Mouse (Mus musculus) limb, embryonic 13.5 days (tissue): ENCODE measurements at regions not wholly inside any gene's neighbourhood (a gene's known extent, or its start where the extent isn't known, plus 50 kb on each side); places are given as distances from the start of the nearest gene placed in this dataset.
A peak's percentile ranks its signal among the peaks of the same experiment; 100 is the strongest.

ENCODE experiments used
- ATAC-seq: fragments of 200-750 bp; cut with Nextera tagmentation; 2 replicates; pipeline ENCODE4 v1.8.0; 2017; ENCODE audit warnings: low read depth, moderate number of reproducible peaks, moderate TSS enrichment; ENCODE audit not compliant: low FRiP score
- H3K27ac ChIP-seq: fragments of 300-500 bp; sonication (generic); 2 replicates; pipeline ENCODE4 v1.5.1; 2015; ENCODE audit warnings: inconsistent platforms, mild to moderate bottlenecking, moderate library complexity
- H3K27me3 ChIP-seq: fragments of 300-500 bp; sonication (generic); 2 replicates; pipeline ENCODE4 v1.6.1; 2015; ENCODE audit warnings: mild to moderate bottlenecking, inconsistent platforms
- H3K36me3 ChIP-seq: fragments of 300-500 bp; sonication (generic); 2 replicates; pipeline ENCODE4 v1.6.1; 2015; ENCODE audit warnings: inconsistent platforms, mild to moderate bottlenecking, moderate library complexity
- H3K4me1 ChIP-seq: fragments of 300-500 bp; sonication (generic); 2 replicates; pipeline ENCODE4 v1.6.1; 2015; ENCODE audit warnings: inconsistent platforms
- H3K4me2 ChIP-seq: fragments of 300-500 bp; sonication (generic); replicated peaks from 2 replicates; pipeline ENCODE4 v1.6.1; 2015; ENCODE audit warnings: inconsistent platforms, mild to moderate bottlenecking, moderate library complexity
- H3K4me3 ChIP-seq: fragments of 300-500 bp; sonication (generic); 2 replicates; pipeline ENCODE4 v1.5.1; 2015; ENCODE audit warnings: moderate library complexity, mild to moderate bottlenecking, inconsistent platforms
- H3K9ac ChIP-seq: fragments of 300-500 bp; sonication (generic); 2 replicates; pipeline ENCODE4 v1.6.1; 2015; ENCODE audit warnings: mild to moderate bottlenecking, inconsistent platforms
- H3K9me3 ChIP-seq: fragments of 300-500 bp; sonication (generic); 2 replicates; pipeline ENCODE4 v1.6.1; 2016; ENCODE audit warnings: inconsistent platforms
- WGBS: fragments of 180-500 bp; shearing (Covaris S2); methylation state at CpG from one replicate; pipeline ENCODE4 v1.1.7; 2015; 5-methylcytosine and 5-hydroxymethylcytosine counted together

DNA sequence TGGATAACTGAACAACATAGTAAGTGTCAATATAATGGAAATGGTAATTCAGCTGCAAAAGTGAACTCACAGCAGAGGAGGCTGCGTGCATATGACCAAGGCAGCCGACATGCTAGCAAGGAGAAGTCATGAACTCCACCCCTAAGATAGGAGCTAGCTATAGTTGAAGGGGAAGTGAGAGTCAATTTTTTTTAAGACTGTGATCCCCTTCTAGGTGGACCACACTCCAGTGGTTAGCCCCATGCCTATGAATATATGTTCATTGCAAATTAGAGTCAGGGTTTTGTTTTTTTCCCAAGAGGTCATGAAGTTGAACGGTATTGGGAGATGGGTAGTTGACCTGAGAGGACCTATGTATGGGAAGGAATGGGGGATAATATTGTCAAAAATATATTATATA is 451.4 kb downstream of the Mdfic start:
- Histone ChIP-seq H3K27me3 (no peaks in the 10 kb centered on the region), H3K4me2 (no peak overlapping the region), H3K9me3 (no peaks in the 10 kb centered on the region), H3K36me3 (no peaks in the 10 kb centered on the region), H3K27ac (no peak overlapping the region), H3K9ac (no peak overlapping the region), H3K4me1 (no peaks in the 10 kb centered on the region), H3K4me3 (no peak overlapping the region)
- WGBS, result 90% methylated on average over 3 of the region's 3 CpGs
- no peak for ATAC-seq

DNA sequence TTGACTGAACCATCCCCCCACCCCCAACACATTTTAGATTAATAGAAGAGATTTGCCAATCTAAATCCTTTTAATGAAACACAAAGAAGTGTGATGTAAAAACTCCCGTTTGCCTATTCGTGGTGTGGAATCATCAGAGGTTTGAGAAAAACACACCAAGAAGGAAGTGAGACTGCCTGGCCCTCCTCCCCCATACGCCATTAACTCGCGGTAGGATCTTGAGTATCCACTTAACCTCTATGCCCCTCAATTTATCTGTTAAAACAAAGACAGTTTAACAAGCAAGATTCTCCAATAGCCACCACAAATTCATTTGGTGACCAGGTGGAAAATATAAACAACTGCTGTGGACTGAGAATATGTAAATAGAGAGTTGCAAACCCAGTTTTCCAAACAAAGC is 456.9 kb downstream of the Mdfic start:
- 21% methylated on average over 5 of the region's 5 CpGs for WGBS
- Histone ChIP-seq H3K4me1 (no peaks in the 10 kb centered on the region), H3K36me3 (no peaks in the 10 kb centered on the region)

DNA sequence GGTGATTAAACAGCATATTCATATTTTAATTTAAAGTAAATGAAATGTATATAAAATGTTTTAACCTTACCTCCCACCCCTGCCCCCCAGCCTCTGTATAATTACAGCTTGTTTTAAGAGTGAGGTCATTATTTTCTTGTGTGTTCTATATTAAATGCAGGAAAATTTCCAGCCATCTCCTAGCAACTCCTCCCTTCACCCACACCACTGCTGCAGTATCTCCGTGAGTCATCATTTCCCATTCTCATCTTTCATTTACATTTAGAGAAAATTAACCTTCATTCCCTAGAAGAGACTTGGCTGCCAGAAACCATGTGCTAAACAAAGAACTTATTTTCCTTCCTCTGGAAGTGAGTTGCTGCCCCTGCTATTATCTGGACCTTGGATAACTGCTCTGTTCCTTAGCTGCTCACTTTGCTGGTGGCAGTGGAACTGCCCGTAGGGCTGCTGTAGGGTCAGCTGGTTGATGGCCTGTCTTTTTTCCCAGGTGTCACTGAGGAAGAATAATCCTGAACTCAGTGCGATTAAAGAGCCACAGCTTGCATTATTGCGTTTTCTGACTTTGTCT is 467.6 kb downstream of the Mdfic start:
- 38% methylated on average over 4 of the region's 4 CpGs for WGBS
- H3K27ac ChIP-seq, result no peak overlapping the region; the same call in 1 of the 2 replicates
- ATAC-seq, result peak; percentile 66; the same call in 1 of the 2 replicates

More for the DNA sequence above, 456.9 kb downstream of the Mdfic start:
- Histone ChIP-seq H3K27ac (no peak overlapping the region), H3K4me2 (no peak overlapping the region), H3K4me3 (no peak overlapping the region), H3K27me3 (no peaks in the 10 kb centered on the region), H3K9me3 (no peaks in the 10 kb centered on the region), H3K9ac (no peak overlapping the region)
- ATAC-seq, result no peak

DNA sequence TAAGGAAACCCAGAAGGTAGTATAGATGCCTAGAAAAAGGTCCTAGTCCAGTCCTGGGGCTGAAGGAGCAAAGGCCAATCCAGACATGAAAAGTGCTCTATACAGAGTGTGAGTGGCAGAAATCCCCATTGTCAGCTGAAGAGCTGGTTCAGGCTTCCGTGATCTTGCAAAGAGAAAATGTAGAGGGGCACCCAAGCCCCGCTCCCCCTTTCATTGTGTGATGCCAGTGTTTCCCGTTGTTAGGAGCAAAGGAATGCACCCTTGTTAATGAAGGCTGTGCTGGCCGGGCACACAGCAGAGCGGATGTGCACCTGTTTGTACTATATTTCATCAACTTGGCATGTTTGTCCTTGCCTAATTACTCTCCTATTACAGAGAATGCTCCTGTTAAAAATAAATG is 492.5 kb downstream of the Mdfic start:
- no peaks in the 10 kb centered on the region for H3K9me3 ChIP-seq
- H3K4me2 ChIP-seq, result no peak overlapping the region
- H3K27ac ChIP-seq, result no peak overlapping the region
- H3K4me1 ChIP-seq, result no peaks in the 10 kb centered on the region
- WGBS, result 37% methylated on average over 5 of the region's 5 CpGs
- no peaks in the 10 kb centered on the region for H3K36me3 ChIP-seq
- no peaks in the 10 kb centered on the region for H3K27me3 ChIP-seq
- no peak for ATAC-seq
- H3K9ac ChIP-seq, result no peak overlapping the region
- H3K4me3 ChIP-seq, result no peak overlapping the region

More for the DNA sequence above, 467.6 kb downstream of the Mdfic start:
- no peaks in the 10 kb centered on the region for H3K36me3 ChIP-seq
- no peak overlapping the region for H3K9ac ChIP-seq
- H3K4me2 ChIP-seq, result no peak overlapping the region
- no peak overlapping the region for H3K4me3 ChIP-seq
- no peaks in the 10 kb centered on the region for H3K9me3 ChIP-seq
- H3K27me3 ChIP-seq, result no peaks in the 10 kb centered on the region
- H3K4me1 ChIP-seq, result peaks cover 5% of the 10 kb centered on the region

DNA sequence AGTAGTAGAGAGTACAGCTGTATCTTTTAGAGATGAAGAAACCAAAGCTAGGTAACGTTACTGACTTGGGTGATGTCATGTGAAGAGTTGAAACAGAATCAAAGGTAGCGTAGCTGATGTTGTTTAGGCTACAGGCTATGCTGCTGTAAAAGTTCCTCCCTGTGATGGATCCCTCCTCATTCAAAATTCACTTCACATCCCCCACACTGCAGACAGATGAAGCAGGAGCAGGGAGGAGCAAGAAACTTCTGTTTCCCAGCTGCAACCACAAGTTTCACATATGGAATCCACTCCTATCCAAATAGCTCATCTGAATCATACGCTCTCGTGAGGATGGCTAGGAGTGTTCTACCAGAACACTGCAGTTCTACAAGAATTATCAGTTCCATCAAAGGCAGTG is 493.2 kb downstream of the Mdfic start:
- Histone ChIP-seq H3K36me3 (no peaks in the 10 kb centered on the region), H3K4me2 (no peak overlapping the region), H3K4me3 (no peak overlapping the region), H3K4me1 (no peaks in the 10 kb centered on the region), H3K27ac (no peak overlapping the region), H3K9ac (no peak overlapping the region), H3K9me3 (no peaks in the 10 kb centered on the region), H3K27me3 (no peaks in the 10 kb centered on the region)
- ATAC-seq, result peak; percentile 44; the same call in 1 of the 2 replicates
- WGBS, result 51% methylated on average over 4 of the region's 4 CpGs

DNA sequence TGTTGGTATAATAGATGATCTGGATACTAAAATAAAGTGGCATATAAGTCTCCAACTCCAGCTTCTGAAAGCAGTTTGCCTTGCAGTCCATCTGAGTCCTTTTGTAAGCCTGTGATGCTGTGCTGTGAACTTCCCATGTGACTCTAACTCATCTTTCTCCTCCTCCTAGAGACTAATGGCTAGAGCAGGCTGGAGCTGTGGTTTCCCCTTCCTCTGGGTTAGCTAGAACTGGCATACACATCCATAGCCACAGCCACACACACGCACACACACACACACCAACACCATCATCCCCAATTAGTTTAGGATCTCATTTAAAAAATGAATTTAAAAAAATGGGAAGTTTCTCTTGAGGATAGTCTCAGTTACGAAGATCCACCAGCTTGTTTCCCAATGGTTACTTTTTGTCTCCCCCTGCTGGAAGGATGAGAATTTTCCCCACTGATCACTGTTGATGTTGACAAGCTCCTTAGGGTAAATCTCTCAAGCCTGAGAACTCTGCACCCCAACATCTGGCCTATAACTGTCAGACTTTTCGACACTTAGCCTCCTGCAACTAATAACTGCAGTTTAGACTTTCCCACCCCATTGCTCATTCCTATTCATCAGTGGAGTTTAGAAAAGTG is 500.7 kb downstream of the Mdfic start:
- H3K4me3 ChIP-seq, result no peak overlapping the region
- no peak overlapping the region for H3K27ac ChIP-seq
- H3K27me3 ChIP-seq, result no peaks in the 10 kb centered on the region
- no peak overlapping the region for H3K9ac ChIP-seq
- H3K9me3 ChIP-seq, result no peaks in the 10 kb centered on the region
- no peaks in the 10 kb centered on the region for H3K36me3 ChIP-seq
- ATAC-seq, result no peak
- H3K4me2 ChIP-seq, result no peak overlapping the region
- no peaks in the 10 kb centered on the region for H3K4me1 ChIP-seq
- 27% methylated on average over 3 of the region's 3 CpGs for WGBS
